Mouse (Mus musculus) hindbrain, postnatal 0 days (tissue): ENCODE measurements around the gene A530032D15Rik. TPM values are rescaled to one million over a fixed set of nuclear protein-coding genes. Genes with fewer than 3 reads are reported as not detected.
"Not testable (repeated sequence)": the region's sequence is repeated elsewhere in the genome, so short reads cannot be mapped to it uniquely, and the experiment has no call there.

Source experiments
- ATAC-seq: fragments of 200-750 bp; cut with Nextera tagmentation; 2 replicates; pipeline ENCODE4 v1.8.0; 2017; ENCODE audit warnings: mild to moderate bottlenecking, moderate TSS enrichment, moderate library complexity
- DNase-seq: peaks from one replicate; pipeline ENCODE4 v3.0.0-alpha.2; 2015; ENCODE audit warnings: low spot score
- H3K27ac ChIP-seq: fragments of 300-500 bp; sonication (generic); 2 replicates; pipeline ENCODE4 v1.5.1; 2014; ENCODE audit warnings: mild to moderate bottlenecking
- H3K27me3 ChIP-seq: fragments of 300-500 bp; sonication (generic); 2 replicates; pipeline ENCODE4 v1.6.1; 2014; ENCODE audit warnings: low read length, mixed read lengths; ENCODE audit not compliant: insufficient read depth
- H3K36me3 ChIP-seq: fragments of 300-500 bp; sonication (generic); 2 replicates; pipeline ENCODE4 v1.6.1; 2014; ENCODE audit warnings: low read length, mixed read lengths; ENCODE audit not compliant: insufficient read depth
- H3K4me1 ChIP-seq: fragments of 300-500 bp; sonication (generic); 2 replicates; pipeline ENCODE4 v1.6.1; 2014; ENCODE audit warnings: antibody characterized with exemption, low read length, mixed read lengths; ENCODE audit not compliant: insufficient read depth
- H3K4me2 ChIP-seq: fragments of 300-500 bp; sonication (generic); 2 replicates; pipeline ENCODE4 v1.6.1; 2014; ENCODE audit warnings: low read depth, mild to moderate bottlenecking, low read length, moderate library complexity, mixed read lengths
- H3K4me3 ChIP-seq: fragments of 300-500 bp; sonication (generic); 2 replicates; pipeline ENCODE4 v1.5.1; 2014; ENCODE audit warnings: low read length
- H3K9ac ChIP-seq: fragments of 300-500 bp; sonication (generic); replicated peaks from 2 replicates; pipeline ENCODE4 v1.6.1; 2014; ENCODE audit warnings: mild to moderate bottlenecking, low read length, moderate library complexity, mixed read lengths
- H3K9me3 ChIP-seq: fragments of 300-500 bp; sonication (generic); 2 replicates; pipeline ENCODE4 v1.6.1; 2016; ENCODE audit warnings: low read length, mixed read lengths
- CTCF ChIP-seq: IDR thresholded peaks from 2 replicates; pipeline ENCODE4 v1.5.1; 2016; ENCODE audit warnings: antibody characterized with exemption, control low read depth, low read depth
- WGBS: fragments of 180-500 bp; shearing (Covaris S2); extraction: QIAGEN DNeasy Blood & Tissue Kit; methylation state at CpG from one replicate; pipeline ENCODE4 v1.1.7; 2014; 5-methylcytosine and 5-hydroxymethylcytosine counted together
- polyA plus RNA-seq: library from polyadenylated mRNA; unstranded; fragments of >200 nt; fragmentation: Nextera tagmentation; extraction: Ambion mirVana; gene quantifications from 2 replicates; pipeline ENCODE4 v1.2.1, GENCODE M21; 2015
- total RNA-seq: library from RNA; depleted of rRNA; stranded (reverse); fragments of >200 nt; gene quantifications from 2 replicates; pipeline ENCODE4 v1.2.3, GENCODE M21; 2014; rRNA removed

A530032D15Rik gene
- not detected in 2 replicates for total RNA-seq
- polyA plus RNA-seq: not detected in 2 replicates

DNA sequence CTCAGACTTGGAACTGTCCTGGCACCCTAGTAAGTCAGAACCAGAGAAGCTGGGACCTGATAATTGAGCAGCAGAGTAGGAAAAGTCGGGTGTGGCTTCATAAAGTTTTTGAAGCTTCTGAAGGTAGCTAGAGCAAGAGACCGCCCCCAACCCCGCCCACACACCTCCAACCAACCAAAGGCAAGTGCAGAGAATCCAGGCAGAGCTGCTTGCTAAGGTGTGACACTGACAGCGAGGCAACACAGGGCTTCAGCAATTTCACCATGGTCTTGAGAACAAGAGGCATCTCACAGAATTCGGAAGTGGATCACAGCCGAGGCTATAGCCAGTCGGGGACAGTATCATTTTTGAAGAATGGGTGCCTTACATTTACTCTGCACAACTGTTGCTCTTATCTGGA, at the start of gene A530032D15Rik:
Gene A530032D15Rik, minus strand, starts transcription at position 101 of the 400 bp plus-strand sequence.
- H3K27me3 ChIP-seq, H3K4me2 ChIP-seq, H3K27ac ChIP-seq, H3K36me3 ChIP-seq, H3K4me3 ChIP-seq, H3K9me3 ChIP-seq, ATAC-seq, H3K4me1 ChIP-seq, H3K9ac ChIP-seq, DNase-seq: not testable (repeated sequence)
- WGBS: no CpG with 5 or more reads among the region's 7 CpGs

DNA sequence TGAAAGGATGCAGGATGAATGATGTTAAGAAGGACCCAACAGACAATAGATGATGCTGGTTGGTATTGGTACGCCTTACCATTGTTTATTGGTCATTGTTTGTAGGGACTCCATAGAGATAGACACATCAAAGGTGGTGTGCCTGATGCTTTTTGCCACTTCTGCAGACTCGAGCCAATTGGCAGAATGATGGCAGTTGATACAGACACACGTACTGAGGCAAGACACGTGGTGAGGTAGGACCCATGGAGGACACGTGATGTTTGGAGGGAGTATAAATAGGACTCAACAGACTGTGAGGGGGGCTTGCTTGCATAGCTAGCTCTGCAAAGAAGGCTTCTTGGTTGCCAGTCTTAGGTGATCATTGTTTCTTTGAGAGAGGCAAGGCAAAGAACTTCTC, 45.5 kb upstream of the A530032D15Rik start:
- not testable (repeated sequence) for H3K9me3 ChIP-seq, H3K4me2 ChIP-seq, H3K4me1 ChIP-seq, H3K36me3 ChIP-seq, H3K27ac ChIP-seq, ATAC-seq, H3K4me3 ChIP-seq, H3K9ac ChIP-seq, H3K27me3 ChIP-seq, DNase-seq
- WGBS: 83% methylated on average over 4 of the region's 5 CpGs

DNA sequence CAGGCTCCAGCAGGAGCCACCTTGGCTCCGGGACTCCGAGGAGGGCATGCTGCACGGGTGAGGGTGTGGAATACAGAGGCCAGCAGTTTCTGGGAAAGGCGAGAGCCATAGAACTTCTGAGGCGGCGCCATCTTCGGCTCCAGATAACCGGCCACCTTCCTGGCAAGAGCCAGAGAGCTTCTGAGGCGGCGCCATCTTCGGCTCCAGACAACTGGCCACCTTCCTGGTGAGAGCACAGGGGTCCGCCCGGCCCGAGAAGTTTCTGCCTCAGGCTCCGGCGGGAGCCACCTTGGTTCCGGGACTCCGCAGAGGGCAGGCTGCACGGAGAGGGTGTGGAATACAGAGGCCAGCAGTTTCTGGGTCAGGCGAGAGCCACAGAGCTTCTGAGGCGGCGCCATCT, 24.0 kb upstream of the A530032D15Rik start:
- ATAC-seq, H3K36me3 ChIP-seq, H3K9me3 ChIP-seq, H3K9ac ChIP-seq, H3K27me3 ChIP-seq, H3K4me3 ChIP-seq, H3K27ac ChIP-seq, H3K4me2 ChIP-seq, DNase-seq, H3K4me1 ChIP-seq: not testable (repeated sequence)
- WGBS: 94% methylated on average over 18 of the region's 22 CpGs

DNA sequence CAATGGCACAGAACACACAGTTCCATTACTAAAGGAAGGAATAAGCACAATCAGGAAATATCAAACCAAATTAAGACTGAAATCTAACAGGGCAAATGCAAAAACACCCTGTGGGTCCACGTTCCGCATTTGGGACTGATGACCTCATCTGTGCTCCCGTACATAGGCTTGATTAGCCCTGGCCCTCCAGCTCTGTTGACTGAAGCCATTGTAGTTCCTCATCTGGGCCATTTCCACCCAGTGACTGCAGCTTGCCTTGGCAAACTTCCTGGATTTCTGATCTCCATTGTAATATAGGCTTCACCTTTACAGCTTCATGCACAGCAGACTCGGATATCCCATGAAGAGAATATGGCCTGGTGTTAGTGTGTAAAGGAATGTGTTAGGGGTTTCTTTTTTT, 12.2 kb upstream of the A530032D15Rik start:
- 90% methylated on average over 4 of the region's 4 CpGs for WGBS
- not testable (repeated sequence) for H3K9ac ChIP-seq, H3K4me2 ChIP-seq, H3K27ac ChIP-seq, H3K27me3 ChIP-seq, ATAC-seq, H3K4me1 ChIP-seq, H3K36me3 ChIP-seq, H3K4me3 ChIP-seq, DNase-seq, H3K9me3 ChIP-seq

DNA sequence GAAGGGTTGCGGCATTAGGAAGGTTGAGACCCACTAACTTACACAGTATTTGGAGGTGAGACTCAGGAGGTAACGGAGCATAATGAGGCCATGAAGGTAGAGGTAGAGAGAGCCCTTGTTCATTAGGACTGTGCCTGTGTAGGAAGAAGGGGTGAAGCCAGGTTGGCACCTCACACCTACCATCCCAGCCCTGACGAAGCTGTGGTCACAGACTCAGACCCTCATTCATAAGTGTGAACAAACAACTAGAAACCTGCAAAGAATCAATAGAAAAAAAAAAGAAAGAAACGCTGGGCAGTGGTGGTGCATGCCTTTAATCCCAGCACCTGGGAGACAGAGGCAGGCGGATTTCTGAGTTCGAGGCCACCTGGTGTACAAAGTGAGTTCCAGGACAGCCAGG, 8.7 kb upstream of the A530032D15Rik start:
- not testable (repeated sequence) for DNase-seq, H3K4me2 ChIP-seq, H3K27ac ChIP-seq, H3K36me3 ChIP-seq, ATAC-seq, H3K9ac ChIP-seq, H3K9me3 ChIP-seq, H3K27me3 ChIP-seq, H3K4me1 ChIP-seq, H3K4me3 ChIP-seq
- 69% methylated on average over 5 of the region's 6 CpGs for WGBS

DNA sequence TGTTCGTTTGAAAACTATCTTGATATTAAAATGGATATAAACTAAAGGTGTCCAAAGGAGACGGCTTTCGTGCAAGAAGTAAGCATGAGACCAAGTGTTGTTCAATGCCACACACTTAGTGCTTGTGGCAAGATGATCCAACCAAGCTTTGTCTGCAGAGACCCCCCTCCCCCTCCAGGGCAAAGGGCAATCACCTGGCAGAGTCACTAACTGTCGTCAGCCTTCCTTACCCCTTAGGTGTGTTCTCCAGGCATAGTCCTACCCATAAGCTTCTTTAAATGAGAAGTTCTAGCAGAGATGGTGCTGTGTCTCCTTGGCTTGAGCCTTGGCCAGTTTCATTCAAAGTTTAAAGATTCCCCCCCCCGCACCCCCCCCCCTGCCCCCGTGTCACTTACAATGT, 7.9 kb upstream of the A530032D15Rik start:
- H3K4me1 ChIP-seq, DNase-seq, H3K27me3 ChIP-seq, H3K36me3 ChIP-seq, H3K9me3 ChIP-seq, H3K9ac ChIP-seq, H3K27ac ChIP-seq, H3K4me2 ChIP-seq, H3K4me3 ChIP-seq, ATAC-seq: not testable (repeated sequence)
- 65% methylated on average over 4 of the region's 6 CpGs for WGBS

DNA sequence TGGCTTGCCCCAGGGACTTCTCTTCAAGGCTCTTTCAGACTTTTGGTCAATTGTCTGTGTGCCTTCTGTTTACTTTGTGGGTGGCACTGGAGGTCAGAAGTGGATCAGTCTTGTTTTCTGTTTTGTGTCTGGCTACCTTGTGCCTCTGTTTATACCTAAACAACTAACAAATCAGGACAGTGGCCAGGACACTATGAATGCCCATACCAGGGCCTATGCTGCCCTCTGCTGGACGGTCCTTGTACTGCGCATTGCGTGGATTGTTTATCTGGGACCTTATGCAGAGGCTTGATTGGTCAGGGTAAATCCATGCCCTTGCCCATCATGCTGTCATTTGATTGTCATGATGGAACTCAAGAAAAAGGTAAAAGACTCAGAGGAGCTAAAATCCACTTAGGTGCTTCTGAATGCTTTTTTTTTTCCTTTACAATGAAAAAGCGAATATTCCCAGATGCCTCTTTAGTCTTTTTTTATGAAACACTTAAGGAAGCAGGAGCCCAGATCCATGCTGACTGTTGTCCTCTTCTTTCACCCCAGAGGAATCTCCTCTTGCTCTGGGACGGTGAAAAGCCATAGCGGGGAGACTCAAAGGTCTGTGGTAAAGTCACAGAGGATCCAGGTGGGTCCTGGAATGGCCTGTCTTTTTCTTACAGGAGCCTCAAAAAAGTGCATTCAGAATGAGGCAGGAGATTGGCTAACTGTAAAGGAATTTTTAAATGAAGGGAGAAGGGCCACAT, 5.2 kb upstream of the A530032D15Rik start:
- not testable (repeated sequence) for H3K27me3 ChIP-seq, H3K4me3 ChIP-seq, H3K4me2 ChIP-seq, H3K9ac ChIP-seq, H3K9me3 ChIP-seq, ATAC-seq, H3K4me1 ChIP-seq, H3K36me3 ChIP-seq, H3K27ac ChIP-seq, DNase-seq
- 57% methylated on average over 6 of the region's 6 CpGs for WGBS
- TF ChIP-seq CTCF: peak; percentile 43

DNA sequence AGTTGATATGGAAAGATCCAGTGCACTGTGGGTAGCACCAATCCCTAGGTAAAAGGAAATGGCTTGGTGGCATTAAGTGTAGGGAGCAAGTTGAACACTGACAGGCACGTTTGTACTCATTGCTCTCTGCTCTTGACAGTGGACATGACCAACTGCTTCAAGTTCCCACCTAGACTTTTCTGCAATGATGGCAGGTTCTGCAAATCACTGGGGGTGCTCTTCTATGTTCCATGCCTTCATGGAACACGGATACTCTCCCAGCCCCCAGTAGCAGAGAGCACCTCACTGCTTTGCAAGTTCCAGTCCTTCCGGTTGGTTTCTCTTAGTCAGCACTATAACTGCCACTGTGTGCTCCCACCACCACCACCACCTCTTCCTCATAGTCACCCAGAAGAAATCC, 4.4 kb upstream of the A530032D15Rik start:
- not testable (repeated sequence) for DNase-seq
- peak; percentile 59; the same call in 1 of the 2 replicates for ATAC-seq

DNA sequence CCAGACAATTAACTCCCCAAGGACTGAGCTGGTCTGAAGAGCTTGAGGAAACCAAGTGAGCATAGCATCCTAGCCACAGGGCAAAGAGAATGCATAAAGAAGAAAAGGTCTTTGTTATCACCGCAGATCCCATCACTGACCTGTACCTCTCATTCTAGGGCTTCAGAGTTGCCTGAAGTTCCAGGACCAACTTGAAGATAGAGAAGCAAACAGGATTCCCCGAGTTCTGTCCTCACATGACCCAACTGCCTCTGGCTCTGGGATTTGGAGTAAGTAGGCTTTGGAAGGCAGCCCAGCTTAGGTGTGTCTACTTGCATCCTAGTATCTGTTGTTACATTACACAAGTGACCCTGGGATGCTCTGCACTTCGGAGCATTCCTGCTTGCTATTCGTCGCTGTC, 3.2 kb upstream of the A530032D15Rik start:
- not testable (repeated sequence) for H3K36me3 ChIP-seq, ATAC-seq, H3K27ac ChIP-seq, H3K4me2 ChIP-seq, H3K9me3 ChIP-seq, DNase-seq, H3K4me1 ChIP-seq, H3K4me3 ChIP-seq, H3K9ac ChIP-seq, H3K27me3 ChIP-seq
- WGBS: 63% methylated on average over 2 of the region's 5 CpGs

More for the DNA sequence above, 4.4 kb upstream of the A530032D15Rik start:
- H3K36me3 ChIP-seq, H3K4me2 ChIP-seq, H3K27ac ChIP-seq, H3K9me3 ChIP-seq, H3K4me1 ChIP-seq, H3K27me3 ChIP-seq, H3K9ac ChIP-seq, H3K4me3 ChIP-seq: not testable (repeated sequence)
- 79% methylated on average over 3 of the region's 3 CpGs for WGBS

DNA sequence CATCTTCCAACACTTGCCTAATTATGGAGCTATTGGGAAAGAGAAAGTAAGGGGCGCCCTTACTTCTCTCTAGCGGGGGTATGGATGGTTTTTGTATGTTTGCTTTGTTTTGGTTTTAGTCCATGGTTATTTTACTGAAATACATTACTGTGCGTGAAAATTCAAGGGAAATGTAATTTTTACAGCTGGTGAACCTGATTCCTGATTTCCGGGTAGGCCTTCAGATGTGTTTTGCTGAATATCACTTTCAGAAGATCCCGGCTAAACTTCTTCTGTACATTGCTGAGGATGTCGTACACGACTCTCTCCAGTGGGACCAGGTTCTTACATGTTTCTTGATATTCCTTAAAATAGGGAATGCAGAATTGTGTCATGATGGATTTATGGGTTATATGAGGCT, 2.6 kb upstream of the A530032D15Rik start:
- ATAC-seq: not testable (repeated sequence)

More for the DNA sequence above, 2.6 kb upstream of the A530032D15Rik start:
- not testable (repeated sequence) for H3K27me3 ChIP-seq, DNase-seq, H3K4me3 ChIP-seq, H3K9ac ChIP-seq, H3K9me3 ChIP-seq, H3K36me3 ChIP-seq, H3K4me1 ChIP-seq, H3K27ac ChIP-seq, H3K4me2 ChIP-seq
- 85% methylated on average over 7 of the region's 7 CpGs for WGBS
